Mouse (Mus musculus) left cerebral cortex, postnatal 36 days (tissue): Measurements from ENCODE around the gene Rtl8a. TPM values are rescaled to one million over a fixed set of nuclear protein-coding genes. Genes with fewer than 3 reads are reported as not detected.
"Not testable (repeated sequence)": the region's sequence is repeated elsewhere in the genome, so short reads cannot be mapped to it uniquely, and the experiment has no call there.

Experiments used
- DNase-seq, 2 experiments: peaks; one replicate each; pipeline ENCODE4 v3.0.0; 2021 to 2022; ENCODE audit warnings: low spot score in 2 of 2, mixed read lengths in 1 of 2
- intact Hi-C: fragments of 180-260 bp; cut with DNase I; formaldehyde crosslinking; loops from one replicate; pipeline ENCODE4 v1.15.1; 2025
- total RNA-seq, 2 experiments: library from RNA; stranded (reverse); gene quantifications; 2 replicates each; pipeline ENCODE4 v1.2.3; 2021

The Rtl8a gene
- total RNA-seq, 2 experiments from 2014 or later: 285 to 399 TPM

GRCm38 (mm10) chrX:53606176-53606575 is 37.3 kb downstream of the Rtl8a start:
- not testable (repeated sequence) for DNase-seq
- intact Hi-C loops: loop anchor here (5.0 kb wide), 1 partner anchor 66 kb away; the partner anchor contains the start of gene Rtl8b

DNA sequence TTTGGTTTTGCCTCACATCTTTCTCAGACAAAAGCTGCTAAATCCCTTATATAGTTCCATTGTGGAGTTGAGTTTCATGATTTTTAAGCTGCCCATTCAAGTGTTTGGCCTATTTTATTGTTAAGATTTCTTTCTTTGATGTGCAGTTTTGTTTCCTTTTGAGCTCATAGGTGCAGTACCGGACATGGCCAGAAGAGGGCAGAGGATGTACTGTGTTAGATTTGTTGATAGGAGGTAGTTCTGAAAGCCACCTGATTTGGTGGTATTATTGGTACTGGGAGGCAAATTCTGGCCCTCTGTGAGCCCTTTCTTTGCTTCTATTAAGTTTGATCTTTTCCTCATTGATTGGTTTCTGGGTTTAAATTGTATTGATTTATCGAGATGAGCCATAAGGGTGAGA is 43.5 kb downstream of the Rtl8a start:
- peak; percentile 17 to 27 for DNase-seq
- intact Hi-C loops: not testable (repeated sequence)

Other genes starting within 250 kb of the Rtl8a start
- not detected for gene Etd, start 208.8 kb downstream of the Rtl8a start, total RNA-seq
- gene Rtl8c, start 35.6 kb downstream of the Rtl8a start, total RNA-seq: 100 to 1,000 TPM; 238 to 271 TPM
- gene Gm14597, start 34.7 kb downstream of the Rtl8a start, total RNA-seq: not detected
- gene Rtl8b, start 26.7 kb upstream of the Rtl8a start, total RNA-seq: 100 to 1,000 TPM; 236 to 284 TPM
- under 1 TPM; 0.22 to 0.36 TPM for gene 4930502E18Rik, start 81.1 kb upstream of the Rtl8a start, total RNA-seq
- not detected for gene 1700013H16Rik, start 114.1 kb upstream of the Rtl8a start, total RNA-seq
- not detected for gene Zfp36l3, start 132.7 kb upstream of the Rtl8a start, total RNA-seq
- 1 to 10 TPM; 1.1 TPM for gene Xlr, start 154.0 kb upstream of the Rtl8a start, total RNA-seq